Mouse (Mus musculus) CD8-positive naive resting alpha-beta T cell, adult 57 days (primary cell): Measurements from ENCODE around the gene Olfr493. TPM values are rescaled to one million over a fixed set of nuclear protein-coding genes. Genes with fewer than 3 reads are reported as not detected.

ENCODE experiments used
- total RNA-seq: library from RNA; stranded (reverse); gene quantifications from one replicate; pipeline ENCODE4 v1.2.4, GENCODE M21; 2023

Olfr493 gene
- total RNA-seq: not detected

GRCm38 (mm10) chr7:108346879-108347278, at the start of gene Olfr493:
TSS of gene Olfr493 (minus strand) at chr7:108346979.

GRCm38 (mm10) chr7:108392867-108393266, 46.1 kb upstream of the Olfr493 start, which contains the start of gene Olfr495:
TSS of gene Olfr495 (plus strand) at chr7:108393167.

GRCm38 (mm10) chr7:108365035-108365434, 18.3 kb upstream of the Olfr493 start, which contains the start of gene Olfr494:
TSS of gene Olfr494 (plus strand) at chr7:108365335.

GRCm38 (mm10) chr7:108323574-108323973, 23.2 kb downstream of the Olfr493 start, which contains the start of gene Olfr492:
TSS of gene Olfr492 (minus strand) at chr7:108323674.

GRCm38 (mm10) chr7:108313151-108313550, 33.6 kb downstream of the Olfr493 start, which contains the start of gene Olfr491:
TSS of gene Olfr491 (plus strand) at chr7:108313451.

Other genes with a start within 250 kb of the Olfr493 start
- gene Olfr482, start 249.4 kb downstream of the Olfr493 start, total RNA-seq: 1.3 TPM
- not detected for gene Olfr483, start 246.1 kb downstream of the Olfr493 start, total RNA-seq
- not detected for gene Olfr484, start 219.5 kb downstream of the Olfr493 start, total RNA-seq
- not detected for gene Olfr485, start 187.1 kb downstream of the Olfr493 start, total RNA-seq
- gene Olfr486, start 174.2 kb downstream of the Olfr493 start, total RNA-seq: not detected
- not detected for gene Olfr487, start 132.3 kb downstream of the Olfr493 start, total RNA-seq
- not detected for gene Olfr488, start 88.6 kb downstream of the Olfr493 start, total RNA-seq
- gene Olfr490, start 58.0 kb downstream of the Olfr493 start, total RNA-seq: not detected
- gene Olfr491, start 33.5 kb downstream of the Olfr493 start, total RNA-seq: not detected
- not detected for gene Olfr492, start 23.3 kb downstream of the Olfr493 start, total RNA-seq
- not detected for gene Olfr494, start 18.4 kb upstream of the Olfr493 start, total RNA-seq
- not detected for gene Olfr495, start 46.2 kb upstream of the Olfr493 start, total RNA-seq
- not detected for gene Olfr497, start 73.4 kb upstream of the Olfr493 start, total RNA-seq
- not detected for gene Olfr498, start 118.3 kb upstream of the Olfr493 start, total RNA-seq
- not detected for gene Olfr502, start 178.1 kb upstream of the Olfr493 start, total RNA-seq
- gene Olfr503, start 197.5 kb upstream of the Olfr493 start, total RNA-seq: not detected
- gene Olfr504, start 218.8 kb upstream of the Olfr493 start, total RNA-seq: not detected